Mouse (Mus musculus): ENCODE results near the gene Ssbp2.

DNA sequence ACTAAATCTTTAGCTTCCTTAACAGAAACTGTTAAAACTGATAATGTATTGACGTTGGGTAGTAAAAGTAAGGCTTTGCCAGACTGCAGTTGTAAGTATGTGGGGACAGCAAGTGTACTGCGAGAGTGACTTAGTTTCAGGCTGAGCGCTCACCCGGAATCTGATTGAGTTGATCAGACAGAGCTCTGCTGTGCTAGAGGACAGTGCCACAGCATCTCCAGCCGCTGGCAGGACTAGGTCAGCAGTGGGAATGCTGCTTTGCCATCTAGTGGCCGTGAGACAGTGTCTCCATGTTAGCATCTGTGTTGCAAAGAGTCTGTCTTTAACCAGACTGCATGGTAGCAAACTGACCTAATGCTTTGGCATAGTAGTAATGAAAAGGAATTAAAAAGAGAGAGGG is 188.2 kb downstream of the Ssbp2 start:
- peak; percentile 58 for TF ChIP-seq CTCF (IDR thresholded peaks at IDR 0.05; ENCODE audit: extremely low read depth, insufficient read depth, low read length)
- no peak for TF ChIP-seq POLR2A (IDR thresholded peaks at IDR 0.05; ENCODE audit: extremely low read depth, insufficient read depth, low read length)

All from cortical plate, adult 2 months (tissue).